Comparison of ENCODE assay signal across 23 mouse cellular contexts in the genomic region with DNA sequence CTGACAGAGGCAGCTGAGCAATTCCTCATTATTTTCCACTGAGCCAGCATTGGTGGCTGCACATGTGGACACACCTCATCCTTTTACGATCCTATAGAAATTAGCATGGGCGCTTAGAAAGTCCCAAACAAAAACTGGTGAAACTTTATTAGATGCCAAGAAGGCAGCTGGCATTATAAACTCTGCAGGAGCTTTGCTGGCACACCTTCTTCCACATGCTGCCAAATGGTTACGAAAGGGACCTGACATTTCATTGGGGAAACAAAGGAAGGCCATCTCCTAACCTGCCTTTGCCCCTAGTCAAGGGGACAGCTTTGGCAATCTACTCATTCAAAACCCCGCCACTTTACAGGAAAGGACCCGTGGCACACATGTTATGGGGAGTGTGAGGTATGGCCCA.
DNase-seq lines count a peak whose midpoint lies in the region; ATAC-seq and TF ChIP-seq lines count a peak whose summit lies in the region.
"Had no signal": no experiment of that assay in that cellular context is flagged by ENCODE, and none has a peak within 500 bp of the region (broad histone marks: within the 10 kb centered on the region; RNA-seq: fewer than 3 reads in every experiment).

No protein-coding gene starts in this region.

- no peak overlapping the region for H3K4me3 ChIP-seq in forebrain, embryonic 14.5 days (ENCODE audit: low read depth, low read length)
- no peak overlapping the region for H3K4me3 ChIP-seq in forebrain, embryonic 12.5 days (replicated peaks)
- H3K4me3 ChIP-seq: embryonic facial prominence, embryonic 15.5 days; erythroblast, embryonic 14.5 days; heart, adult 2 months; heart, embryonic 12.5 days; hindbrain, embryonic 10.5 days; intestine, embryonic 15.5 days had no signal

- 68% methylated on average over 5 of the region's 5 CpGs for WGBS in forebrain, embryonic 14.5 days
- 92% methylated on average over 5 of the region's 5 CpGs for WGBS in forebrain, embryonic 12.5 days

- no peaks in the 10 kb centered on the region for H3K36me3 ChIP-seq in forebrain, embryonic 14.5 days (ENCODE audit: control insufficient read depth, insufficient read depth, low read length)
- no peaks in the 10 kb centered on the region for H3K36me3 ChIP-seq in forebrain, embryonic 12.5 days (replicated peaks)
- H3K36me3 ChIP-seq: embryonic facial prominence, embryonic 15.5 days; heart, embryonic 12.5 days; hindbrain, embryonic 10.5 days; intestine, embryonic 15.5 days had no signal

- no peaks in the 10 kb centered on the region for H3K4me1 ChIP-seq in forebrain, embryonic 14.5 days (ENCODE audit: control insufficient read depth, insufficient read depth, low read length)
- no peaks in the 10 kb centered on the region for H3K4me1 ChIP-seq in forebrain, embryonic 12.5 days
- H3K4me1 ChIP-seq: embryonic facial prominence, embryonic 15.5 days; hindbrain, embryonic 10.5 days; intestine, embryonic 15.5 days had no signal

- no peaks in the 10 kb centered on the region for H3K27me3 ChIP-seq in forebrain, embryonic 14.5 days (replicated peaks; ENCODE audit: control insufficient read depth, insufficient read depth, low read length)
- H3K27me3 ChIP-seq in forebrain, embryonic 12.5 days, result no peaks in the 10 kb centered on the region
- H3K27me3 ChIP-seq: CH12.LX; embryonic facial prominence, embryonic 15.5 days; heart, embryonic 12.5 days; intestine, embryonic 15.5 days; Patski had no signal

- TF ChIP-seq CTCF in brain, embryonic 14.5 days (IDR thresholded peaks at IDR 0.05; ENCODE audit: borderline replicate concordance, extremely low read depth, insufficient read depth, insufficient read length), result no peak

- TF ChIP-seq POLR2A in brain, embryonic 14.5 days (IDR thresholded peaks at IDR 0.05; ENCODE audit: borderline replicate concordance, extremely low read depth, insufficient read depth, insufficient read length, poor library complexity, severe bottlenecking), result no peak

- no peaks in the 10 kb centered on the region for H3K9me3 ChIP-seq in forebrain, embryonic 14.5 days (replicated peaks; ENCODE audit: control insufficient read depth, low read length)
- H3K9me3 ChIP-seq in forebrain, embryonic 12.5 days, result no peaks in the 10 kb centered on the region
- H3K9me3 ChIP-seq: embryonic facial prominence, embryonic 15.5 days; heart, embryonic 12.5 days; hindbrain, embryonic 10.5 days; intestine, embryonic 15.5 days had no signal

- H3K4me2 ChIP-seq in forebrain, embryonic 14.5 days (ENCODE audit: low read length), result no peak overlapping the region
- no peak overlapping the region for H3K4me2 ChIP-seq in forebrain, embryonic 12.5 days
- H3K4me2 ChIP-seq: embryonic facial prominence, embryonic 15.5 days; heart, embryonic 12.5 days; hindbrain, embryonic 14.5 days; intestine, embryonic 15.5 days had no signal

- DNase-seq in adrenal gland, postnatal 10 days, result peak; percentile 42
- no peak for DNase-seq in adrenal gland, postnatal 4 days (ENCODE audit: low spot score in 2 of 2)
- DNase-seq in forebrain, embryonic 14.5 days (ENCODE audit: low spot score), result peak; percentile 13
- DNase-seq in brain, embryonic 14.5 days (ENCODE audit: low read depth), result peak; percentile 21
- no peak for DNase-seq in frontal cortex, postnatal 36 days (ENCODE audit: low spot score in 2 of 2)
- DNase-seq: cerebellum, adult 11-12 months; cerebellum, adult 9-11 months; embryo, embryonic 11 days; forebrain, postnatal 0 days; gastrocnemius, postnatal 36 days; kidney, adult 18-20 months had no signal

- no peak overlapping the region for H3K9ac ChIP-seq in forebrain, embryonic 14.5 days (ENCODE audit: low read length)
- no peak overlapping the region for H3K9ac ChIP-seq in forebrain, embryonic 12.5 days
- H3K9ac ChIP-seq: embryonic facial prominence, embryonic 15.5 days; forebrain, postnatal 0 days; heart, embryonic 12.5 days; hindbrain, embryonic 14.5 days; intestine, embryonic 15.5 days had no signal

- H3K27ac ChIP-seq in forebrain, embryonic 14.5 days (ENCODE audit: low read depth, low read length), result no peak overlapping the region
- no peak overlapping the region for H3K27ac ChIP-seq in forebrain, embryonic 12.5 days
- H3K27ac ChIP-seq: embryonic facial prominence, embryonic 15.5 days; heart, adult 2 months; hindbrain, embryonic 10.5 days; hindbrain, embryonic 14.5 days; intestine, embryonic 15.5 days had no signal

- ATAC-seq in forebrain, embryonic 14.5 days, result no peak
- ATAC-seq in forebrain, embryonic 12.5 days (ENCODE audit: low FRiP score), result no peak
- no peak for ATAC-seq in megakaryocyte progenitor cell, adult 5-6 weeks (replicated peaks; ENCODE audit: poor library complexity)
- ATAC-seq: activated CD4-positive, CD25-positive, alpha-beta regulatory T cell, adult 4 months; forebrain, postnatal 0 days; intestine, embryonic 15.5 days; Patski had no signal

Comparison
In these comparisons a context has a peak if more than half of its experiments do, and no peak if none do; other contexts are left out.
1. DNase-seq: peak in adrenal gland, postnatal 10 days (single experiment), forebrain, embryonic 14.5 days (single experiment) and brain, embryonic 14.5 days (single experiment); none in adrenal gland, postnatal 4 days (0 of 2) and frontal cortex, postnatal 36 days (0 of 2).